Mouse (Mus musculus): ENCODE data around the gene Cabin1. TPM values are rescaled to one million over a fixed set of nuclear protein-coding genes. Genes with fewer than 3 reads are reported as not detected.

Cabin1 gene
- polyA plus RNA-seq, 1 experiment, result 19.7 TPM

- TF ChIP-seq CTCF (IDR thresholded peaks at IDR 0.05; ENCODE audit: control insufficient read depth, insufficient read depth, insufficient replicate concordance, low read depth, low read length), result no peak
- no peak for TF ChIP-seq POLR2A (IDR thresholded peaks at IDR 0.05; ENCODE audit: control insufficient read depth, low read depth, low read length)
- no peaks in the 10 kb centered on the region; the same call in 1 of the 2 replicates for H3K36me3 ChIP-seq (ENCODE audit: control insufficient read depth, insufficient read depth, low read length)
- no peaks in the 10 kb centered on the region for H3K4me1 ChIP-seq (ENCODE audit: control insufficient read depth, insufficient read depth, low read length)
- H3K27me3 ChIP-seq (ENCODE audit: control insufficient read depth, insufficient read depth, low read length), result no peaks in the 10 kb centered on the region
- H3K4me3 ChIP-seq (ENCODE audit: control insufficient read depth, low read depth, low read length), result no peak overlapping the region
- no peak overlapping the region for H3K27ac ChIP-seq (ENCODE audit: control insufficient read depth, insufficient read depth, low read depth, low read length)
Measured at GRCm38 (mm10) chr10:75688598-75688997, 75.5 kb downstream of the Cabin1 start.

- Histone ChIP-seq H3K4me1 (ENCODE audit: control insufficient read depth, insufficient read depth, low read length) (no peaks in the 10 kb centered on the region), H3K4me3 (ENCODE audit: control insufficient read depth, low read depth, low read length) (no peak overlapping the region), H3K27ac (ENCODE audit: control insufficient read depth, insufficient read depth, low read depth, low read length) (no peak overlapping the region), H3K27me3 (ENCODE audit: control insufficient read depth, insufficient read depth, low read length) (no peaks in the 10 kb centered on the region), H3K36me3 (ENCODE audit: control insufficient read depth, insufficient read depth, low read length) (no peaks in the 10 kb centered on the region; the same call in 1 of the 2 replicates)
- TF ChIP-seq POLR2A (IDR thresholded peaks at IDR 0.05; ENCODE audit: control insufficient read depth, low read depth, low read length) (no peak), CTCF (IDR thresholded peaks at IDR 0.05; ENCODE audit: control insufficient read depth, insufficient read depth, insufficient replicate concordance, low read depth, low read length) (no peak)
Measured at GRCm38 (mm10) chr10:75686724-75687123, 77.4 kb downstream of the Cabin1 start.

DNA sequence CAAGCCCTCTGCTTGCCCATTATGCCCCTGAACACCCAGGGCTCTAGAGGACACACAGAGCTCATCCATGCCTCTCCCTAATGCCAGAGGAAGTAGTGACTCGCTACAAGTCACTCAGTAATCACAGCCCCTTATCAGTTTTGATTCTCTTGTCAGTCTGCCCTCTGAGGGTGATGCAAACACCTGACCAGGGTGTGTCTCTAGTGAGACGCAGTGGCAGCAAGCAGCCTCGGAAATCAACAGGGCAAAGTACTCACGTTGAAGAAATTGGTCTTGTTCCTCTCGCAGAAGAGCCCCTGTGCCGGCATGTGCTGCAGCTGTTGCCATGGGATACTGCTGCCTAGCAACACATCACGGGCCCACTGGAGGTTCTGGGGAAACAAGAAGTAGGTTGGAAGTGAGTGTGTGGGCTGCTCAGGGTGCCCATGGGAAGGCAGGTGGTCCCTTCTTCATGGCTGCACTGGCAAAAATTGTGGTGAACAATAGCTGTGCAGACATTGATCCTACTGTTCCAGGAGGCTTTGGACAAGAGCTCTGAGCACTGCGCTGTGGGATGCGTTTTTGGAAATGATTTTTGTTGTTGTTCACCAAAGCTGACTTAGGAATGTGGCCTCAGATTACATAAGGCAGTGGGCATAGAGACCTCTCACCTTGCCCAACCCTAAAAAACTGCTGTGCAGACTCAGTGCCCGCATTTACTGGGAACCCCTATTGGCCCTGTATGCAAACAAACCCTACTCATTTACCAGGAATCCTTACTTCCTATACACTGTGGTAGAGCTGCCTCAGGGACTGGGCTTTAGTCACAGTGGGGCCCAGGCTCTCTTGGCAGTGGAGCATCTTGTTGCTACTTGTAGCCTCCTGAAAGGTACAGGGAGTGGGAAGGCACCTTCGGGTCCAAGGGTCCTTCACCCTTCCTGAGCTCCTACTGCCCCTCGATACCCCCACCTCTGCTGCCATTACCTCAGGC, 79.8 kb downstream of the Cabin1 start:
- Histone ChIP-seq H3K4me3 (ENCODE audit: control insufficient read depth, low read depth, low read length) (no peak overlapping the region), H3K27me3 (ENCODE audit: control insufficient read depth, insufficient read depth, low read length) (no peaks in the 10 kb centered on the region), H3K4me1 (ENCODE audit: control insufficient read depth, insufficient read depth, low read length) (no peaks in the 10 kb centered on the region), H3K36me3 (ENCODE audit: control insufficient read depth, insufficient read depth, low read length) (no peaks in the 10 kb centered on the region; the same call in 1 of the 2 replicates), H3K27ac (ENCODE audit: control insufficient read depth, insufficient read depth, low read depth, low read length) (no peak overlapping the region)
- TF ChIP-seq POLR2A (IDR thresholded peaks at IDR 0.05; ENCODE audit: control insufficient read depth, low read depth, low read length) (no peak), CTCF (IDR thresholded peaks at IDR 0.05; ENCODE audit: control insufficient read depth, insufficient read depth, insufficient replicate concordance, low read depth, low read length) (no peak)

GRCm38 (mm10) chr10:75680574-75681001, 83.6 kb downstream of the Cabin1 start:
- Histone ChIP-seq H3K4me1 (ENCODE audit: control insufficient read depth, insufficient read depth, low read length) (peaks cover 10% of the 10 kb centered on the region), H3K4me3 (ENCODE audit: control insufficient read depth, low read depth, low read length) (peak overlapping the region; percentile 79), H3K27me3 (ENCODE audit: control insufficient read depth, insufficient read depth, low read length) (no peaks in the 10 kb centered on the region), H3K36me3 (ENCODE audit: control insufficient read depth, insufficient read depth, low read length) (no peaks in the 10 kb centered on the region; the same call in 1 of the 2 replicates), H3K27ac (ENCODE audit: control insufficient read depth, insufficient read depth, low read depth, low read length) (no peak overlapping the region)
- TF ChIP-seq CTCF (IDR thresholded peaks at IDR 0.05; ENCODE audit: control insufficient read depth, insufficient read depth, insufficient replicate concordance, low read depth, low read length), result no peak
- no peak for TF ChIP-seq POLR2A (IDR thresholded peaks at IDR 0.05; ENCODE audit: control insufficient read depth, low read depth, low read length)

DNA sequence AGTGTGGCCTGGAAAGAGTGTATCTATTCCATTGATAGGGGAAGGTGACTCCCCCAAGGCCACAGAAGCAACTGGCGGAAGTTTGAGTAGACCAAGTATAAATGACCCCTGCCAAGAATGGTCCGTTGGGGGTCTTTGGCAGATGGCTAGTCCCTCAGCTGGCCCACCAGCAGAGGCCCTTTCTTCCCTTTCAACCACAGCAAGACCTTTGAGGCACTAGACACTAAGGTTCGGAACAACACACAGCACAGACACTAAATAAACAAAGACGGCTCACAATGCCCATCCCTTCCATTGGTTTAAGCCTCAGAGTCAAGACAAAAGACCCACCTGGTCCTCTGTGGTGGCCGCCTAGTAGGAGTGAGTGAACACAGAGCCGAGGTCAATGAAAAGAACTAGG, 84.9 kb downstream of the Cabin1 start:
- Histone ChIP-seq H3K27ac (ENCODE audit: control insufficient read depth, insufficient read depth, low read depth, low read length) (no peak overlapping the region), H3K27me3 (ENCODE audit: control insufficient read depth, insufficient read depth, low read length) (no peaks in the 10 kb centered on the region), H3K4me3 (ENCODE audit: control insufficient read depth, low read depth, low read length) (no peak overlapping the region), H3K36me3 (ENCODE audit: control insufficient read depth, insufficient read depth, low read length) (no peaks in the 10 kb centered on the region; the same call in 1 of the 2 replicates), H3K4me1 (ENCODE audit: control insufficient read depth, insufficient read depth, low read length) (peaks cover 10% of the 10 kb centered on the region)
- no peak for TF ChIP-seq POLR2A (IDR thresholded peaks at IDR 0.05; ENCODE audit: control insufficient read depth, low read depth, low read length)
- TF ChIP-seq CTCF (IDR thresholded peaks at IDR 0.05; ENCODE audit: control insufficient read depth, insufficient read depth, insufficient replicate concordance, low read depth, low read length), result no peak

GRCm38 (mm10) chr10:75677989-75678388, 86.2 kb downstream of the Cabin1 start:
- no peak overlapping the region for H3K27ac ChIP-seq (ENCODE audit: control insufficient read depth, insufficient read depth, low read depth, low read length)
- H3K36me3 ChIP-seq (ENCODE audit: control insufficient read depth, insufficient read depth, low read length), result no peaks in the 10 kb centered on the region; the same call in 1 of the 2 replicates
- H3K4me1 ChIP-seq (ENCODE audit: control insufficient read depth, insufficient read depth, low read length), result peaks cover 10% of the 10 kb centered on the region
- no peak for TF ChIP-seq POLR2A (IDR thresholded peaks at IDR 0.05; ENCODE audit: control insufficient read depth, low read depth, low read length)
- no peak for TF ChIP-seq CTCF (IDR thresholded peaks at IDR 0.05; ENCODE audit: control insufficient read depth, insufficient read depth, insufficient replicate concordance, low read depth, low read length)
- H3K4me3 ChIP-seq (ENCODE audit: control insufficient read depth, low read depth, low read length), result no peak overlapping the region
- no peaks in the 10 kb centered on the region for H3K27me3 ChIP-seq (ENCODE audit: control insufficient read depth, insufficient read depth, low read length)

GRCm38 (mm10) chr10:75677571-75677970, 86.6 kb downstream of the Cabin1 start:
- Histone ChIP-seq H3K4me3 (ENCODE audit: control insufficient read depth, low read depth, low read length) (no peak overlapping the region), H3K27me3 (ENCODE audit: control insufficient read depth, insufficient read depth, low read length) (no peaks in the 10 kb centered on the region), H3K27ac (ENCODE audit: control insufficient read depth, insufficient read depth, low read depth, low read length) (0 out of 2 replicates have a peak overlapping the region, but pooled peaks have one; percentile 46), H3K4me1 (ENCODE audit: control insufficient read depth, insufficient read depth, low read length) (peaks cover 10% of the 10 kb centered on the region), H3K36me3 (ENCODE audit: control insufficient read depth, insufficient read depth, low read length) (no peaks in the 10 kb centered on the region; the same call in 1 of the 2 replicates)
- TF ChIP-seq POLR2A (IDR thresholded peaks at IDR 0.05; ENCODE audit: control insufficient read depth, low read depth, low read length), result no peak
- no peak for TF ChIP-seq CTCF (IDR thresholded peaks at IDR 0.05; ENCODE audit: control insufficient read depth, insufficient read depth, insufficient replicate concordance, low read depth, low read length)
